In genomic region chr12:79614583-79614953, GRCm38 (mm10) we compare ENCODE assay signal across 11 mouse cellular contexts.
DNase-seq lines count a peak whose midpoint lies in the region; ATAC-seq lines count a peak whose summit lies in the region.
"Had no signal": no experiment of that assay in that cellular context is flagged by ENCODE, and none has a peak within 500 bp of the region (broad histone marks: within the 10 kb centered on the region; RNA-seq: fewer than 3 reads in every experiment).

No protein-coding gene starts in this region.

- peaks cover 53% of the 10 kb centered on the region for H3K4me1 ChIP-seq in heart, embryonic 10.5 days
- peaks cover 55% of the 10 kb centered on the region for H3K4me1 ChIP-seq in kidney, embryonic 15.5 days
- peaks cover 13% of the 10 kb centered on the region for H3K4me1 ChIP-seq in midbrain, embryonic 11.5 days (ENCODE audit: control insufficient read depth, insufficient read depth, low read length)
- peaks cover 4% of the 10 kb centered on the region; the same call in 1 of the 2 replicates for H3K4me1 ChIP-seq in midbrain, embryonic 14.5 days (ENCODE audit: control insufficient read depth, insufficient read depth, low read length)

- no peak overlapping the region for H3K4me3 ChIP-seq in heart, embryonic 10.5 days
- no peak overlapping the region for H3K4me3 ChIP-seq in kidney, embryonic 15.5 days (replicated peaks)
- H3K4me3 ChIP-seq in midbrain, embryonic 11.5 days (ENCODE audit: low read depth, low read length) = no peak overlapping the region
- no peak overlapping the region for H3K4me3 ChIP-seq in midbrain, embryonic 14.5 days (replicated peaks; ENCODE audit: low read depth, low read length)
- H3K4me3 ChIP-seq: neural tube, embryonic 15.5 days had no signal

- DNase-seq in heart, embryonic 10.5 days (ENCODE audit: low spot score) = peak; percentile 13
- DNase-seq in heart, adult 8-10 months (ENCODE audit: low spot score) = no peak
- no peak for DNase-seq in kidney, adult 11 months
- peak; percentile 75 for DNase-seq in midbrain, embryonic 11.5 days (ENCODE audit: low spot score, missing footprints)
- no peak for DNase-seq in midbrain, embryonic 14.5 days
- no peak for DNase-seq in gastrocnemius, postnatal 36 days
- no peak for DNase-seq in ovary, postnatal 10 days (ENCODE audit: low spot score)
- DNase-seq: adrenal gland, postnatal 25 days; lung, postnatal 4 days had no signal

- H3K9me3 ChIP-seq in heart, embryonic 10.5 days = no peaks in the 10 kb centered on the region
- H3K9me3 ChIP-seq in kidney, embryonic 15.5 days (replicated peaks) = no peaks in the 10 kb centered on the region
- no peaks in the 10 kb centered on the region for H3K9me3 ChIP-seq in midbrain, embryonic 11.5 days (ENCODE audit: control insufficient read depth, low read length)
- no peaks in the 10 kb centered on the region for H3K9me3 ChIP-seq in midbrain, embryonic 14.5 days (ENCODE audit: control insufficient read depth, low read length)
- H3K9me3 ChIP-seq: neural tube, embryonic 15.5 days had no signal

- ATAC-seq in kidney, embryonic 15.5 days (replicated peaks; ENCODE audit: low FRiP score) = no peak
- ATAC-seq in midbrain, embryonic 11.5 days (ENCODE audit: low FRiP score) = no peak
- ATAC-seq in midbrain, embryonic 14.5 days (ENCODE audit: low FRiP score, low TSS enrichment) = no peak

- intact Hi-C loops in gastrocnemius, postnatal 36 days (cut with DNase I) = loop anchor here (5.0 kb wide), 2 partner anchors 273 to 498 kb away; partner anchors contain the start of gene Zfp36l1

- H3K27me3 ChIP-seq in heart, embryonic 10.5 days (ENCODE audit: insufficient read depth, poor library complexity, severe bottlenecking) = no peaks in the 10 kb centered on the region
- no peaks in the 10 kb centered on the region for H3K27me3 ChIP-seq in kidney, embryonic 15.5 days
- H3K27me3 ChIP-seq in midbrain, embryonic 11.5 days (ENCODE audit: control insufficient read depth, insufficient read depth, low read length) = peaks cover 2% of the 10 kb centered on the region; the same call in 1 of the 2 replicates
- no peaks in the 10 kb centered on the region for H3K27me3 ChIP-seq in midbrain, embryonic 14.5 days (ENCODE audit: control insufficient read depth, insufficient read depth, low read length)
- H3K27me3 ChIP-seq: neural tube, embryonic 15.5 days had no signal

- no peak overlapping the region for H3K4me2 ChIP-seq in kidney, embryonic 15.5 days
- H3K4me2 ChIP-seq in midbrain, embryonic 11.5 days = no peak overlapping the region
- H3K4me2 ChIP-seq in midbrain, embryonic 14.5 days (ENCODE audit: low read length) = no peak overlapping the region
- H3K4me2 ChIP-seq: neural tube, embryonic 15.5 days had no signal

- H3K9ac ChIP-seq in kidney, embryonic 15.5 days = no peak overlapping the region
- no peak overlapping the region for H3K9ac ChIP-seq in midbrain, embryonic 11.5 days (ENCODE audit: low read length)
- H3K9ac ChIP-seq in midbrain, embryonic 14.5 days (replicated peaks; ENCODE audit: low read length) = no peak overlapping the region
- H3K9ac ChIP-seq: neural tube, embryonic 15.5 days had no signal

- peak overlapping the region; percentile 64 for H3K27ac ChIP-seq in heart, embryonic 10.5 days
- H3K27ac ChIP-seq in kidney, embryonic 15.5 days = peak overlapping the region; percentile 74
- H3K27ac ChIP-seq in midbrain, embryonic 11.5 days (ENCODE audit: low read depth, low read length) = no peak overlapping the region
- no peak overlapping the region for H3K27ac ChIP-seq in midbrain, embryonic 14.5 days (replicated peaks; ENCODE audit: low read depth, low read length)
- H3K27ac ChIP-seq: neural tube, embryonic 15.5 days had no signal

- WGBS in heart, embryonic 10.5 days = 82% methylated on average over 2 of the region's 2 CpGs
- 58% methylated on average over 2 of the region's 2 CpGs for WGBS in kidney, embryonic 15.5 days
- WGBS in midbrain, embryonic 11.5 days = 83% methylated on average over 2 of the region's 2 CpGs
- WGBS in midbrain, embryonic 14.5 days = 91% methylated on average over 2 of the region's 2 CpGs

- no peaks in the 10 kb centered on the region for H3K36me3 ChIP-seq in heart, embryonic 10.5 days
- H3K36me3 ChIP-seq in kidney, embryonic 15.5 days = no peaks in the 10 kb centered on the region
- H3K36me3 ChIP-seq in midbrain, embryonic 11.5 days (ENCODE audit: control insufficient read depth, insufficient read depth, low read length) = no peaks in the 10 kb centered on the region
- H3K36me3 ChIP-seq in midbrain, embryonic 14.5 days (ENCODE audit: control insufficient read depth, insufficient read depth, low read length) = no peaks in the 10 kb centered on the region
- H3K36me3 ChIP-seq: neural tube, embryonic 15.5 days had no signal

Comparison
In these comparisons a context has a peak if more than half of its experiments do, and no peak if none do; other contexts are left out.
1. DNase-seq: peak in heart, embryonic 10.5 days (single experiment) and midbrain, embryonic 11.5 days (single experiment); none in heart, adult 8-10 months (single experiment), kidney, adult 11 months (single experiment), midbrain, embryonic 14.5 days (single experiment), gastrocnemius, postnatal 36 days (0 of 2) and ovary, postnatal 10 days (single experiment).
2. H3K27ac ChIP-seq: peak in heart, embryonic 10.5 days (single experiment) and kidney, embryonic 15.5 days (single experiment); none in midbrain, embryonic 11.5 days (single experiment) and midbrain, embryonic 14.5 days (single experiment).